Mouse (Mus musculus) E14TG2a.4 (cell line): ENCODE results near the gene Cbll1.
"Not testable (repeated sequence)": the region's sequence is repeated elsewhere in the genome, so short reads cannot be mapped to it uniquely, and the experiment has no call there.

Experiments
- H3K27me3 ChIP-seq: 2 replicates; pipeline ENCODE4 v1.6.1; 2014; ENCODE audit warnings: low read length, control low read depth; ENCODE audit not compliant: insufficient read depth
- H3K36me3 ChIP-seq: 2 replicates; pipeline ENCODE4 v1.6.1; 2014; ENCODE audit warnings: low read length, control low read depth; ENCODE audit not compliant: insufficient read depth
- H3K4me1 ChIP-seq: replicated peaks from 2 replicates; pipeline ENCODE4 v1.6.1; 2014; ENCODE audit warnings: low read depth, low read length, control low read depth
- H3K4me3 ChIP-seq: replicated peaks from 2 replicates; pipeline ENCODE4 v1.5.1; 2014; ENCODE audit warnings: mild to moderate bottlenecking, low read length
- H3K9me3 ChIP-seq: 2 replicates; pipeline ENCODE4 v1.6.1; 2014; ENCODE audit warnings: low read length, control low read depth
- CTCF ChIP-seq: conservative IDR thresholded peaks from 2 replicates; pipeline ENCODE4 v1.5.1; 2014; ENCODE audit warnings: low read length
- NANOG ChIP-seq: IDR thresholded peaks from 2 replicates; pipeline ENCODE4 v1.6.1; 2014; ENCODE audit warnings: borderline replicate concordance, low read length, mixed read lengths
- POU5F1 ChIP-seq: IDR thresholded peaks from 2 replicates; pipeline ENCODE4 v1.6.1; 2014; ENCODE audit warnings: low read length, borderline replicate concordance

The Cbll1 gene

GRCm38 (mm10) chr12:31507718-31508364 is 8.4 kb upstream of the Cbll1 start:
- H3K36me3 ChIP-seq, result no peaks in the 10 kb centered on the region
- no peaks in the 10 kb centered on the region for H3K9me3 ChIP-seq
- no peaks in the 10 kb centered on the region for H3K4me1 ChIP-seq
- no peak overlapping the region for H3K4me3 ChIP-seq
- H3K27me3 ChIP-seq, result peaks cover 4% of the 10 kb centered on the region; the same call in 1 of the 2 replicates
- TF ChIP-seq CTCF, result peak; percentile 53
- TF ChIP-seq NANOG, result no peak

GRCm38 (mm10) chr12:31503211-31503610 is 3.8 kb upstream of the Cbll1 start:
- peak; percentile 53 for TF ChIP-seq CTCF
- no peak for TF ChIP-seq NANOG
- no peak for TF ChIP-seq POU5F1
- Histone ChIP-seq H3K36me3 (no peaks in the 10 kb centered on the region), H3K4me3 (no peak overlapping the region), H3K27me3 (peaks cover 4% of the 10 kb centered on the region; the same call in 1 of the 2 replicates), H3K9me3 (no peaks in the 10 kb centered on the region), H3K4me1 (peaks cover 14% of the 10 kb centered on the region)

- H3K4me3 ChIP-seq, result no peak overlapping the region
- H3K27me3 ChIP-seq, result peaks cover 4% of the 10 kb centered on the region; the same call in 1 of the 2 replicates
- no peak for TF ChIP-seq CTCF
- no peak for TF ChIP-seq POU5F1
- TF ChIP-seq NANOG, result no peak
- peaks cover 3% of the 10 kb centered on the region; the same call in 1 of the 2 replicates for H3K36me3 ChIP-seq
- no peaks in the 10 kb centered on the region for H3K9me3 ChIP-seq
- H3K4me1 ChIP-seq, result peaks cover 25% of the 10 kb centered on the region
Measured at GRCm38 (mm10) chr12:31501266-31501665, 1.9 kb upstream of the Cbll1 start.

GRCm38 (mm10) chr12:31500196-31500595 is 780 bp upstream of the Cbll1 start:
- Histone ChIP-seq H3K9me3 (no peaks in the 10 kb centered on the region), H3K4me3 (peak overlapping the region; percentile 99), H3K4me1 (peaks cover 27% of the 10 kb centered on the region), H3K27me3 (peaks cover 4% of the 10 kb centered on the region; the same call in 1 of the 2 replicates), H3K36me3 (peaks cover 6% of the 10 kb centered on the region; the same call in 1 of the 2 replicates)
- no peak for TF ChIP-seq POU5F1
- TF ChIP-seq CTCF, result no peak
- TF ChIP-seq NANOG, result no peak

GRCm38 (mm10) chr12:31498936-31499313 is 491 bp downstream of the Cbll1 start:
- TF ChIP-seq NANOG (no peak), CTCF (no peak)
- no peaks in the 10 kb centered on the region for H3K9me3 ChIP-seq
- H3K36me3 ChIP-seq, result peaks cover 13% of the 10 kb centered on the region
- peak overlapping the region; percentile 99 for H3K4me3 ChIP-seq
- peaks cover 27% of the 10 kb centered on the region for H3K4me1 ChIP-seq
- no peaks in the 10 kb centered on the region for H3K27me3 ChIP-seq

GRCm38 (mm10) chr12:31486431-31486830 is 13.0 kb downstream of the Cbll1 start:
- no peak overlapping the region for H3K4me3 ChIP-seq
- H3K36me3 ChIP-seq, result peaks cover 52% of the 10 kb centered on the region
- no peaks in the 10 kb centered on the region for H3K27me3 ChIP-seq
- 0 out of 2 replicates have a peak, but pooled peaks cover 2% of the 10 kb centered on the region for H3K4me1 ChIP-seq
- H3K9me3 ChIP-seq, result no peaks in the 10 kb centered on the region
- TF ChIP-seq NANOG (no peak), CTCF (no peak), POU5F1 (no peak)

GRCm38 (mm10) chr12:31478182-31478581 is 21.2 kb downstream of the Cbll1 start:
- H3K4me1 ChIP-seq, H3K27me3 ChIP-seq, H3K9me3 ChIP-seq, H3K4me3 ChIP-seq, H3K36me3 ChIP-seq: not testable (repeated sequence)

GRCm38 (mm10) chr12:31462615-31463014 is 36.8 kb downstream of the Cbll1 start:
- no peaks in the 10 kb centered on the region for H3K4me1 ChIP-seq
- no peaks in the 10 kb centered on the region for H3K9me3 ChIP-seq
- no peak overlapping the region for H3K4me3 ChIP-seq
- no peaks in the 10 kb centered on the region for H3K36me3 ChIP-seq
- no peak for TF ChIP-seq POU5F1
- no peak for TF ChIP-seq CTCF
- TF ChIP-seq NANOG, result no peak
- H3K27me3 ChIP-seq, result no peaks in the 10 kb centered on the region

GRCm38 (mm10) chr12:31461371-31461770 is 38.0 kb downstream of the Cbll1 start:
- no peak for TF ChIP-seq CTCF
- H3K4me1 ChIP-seq, result no peaks in the 10 kb centered on the region
- no peak overlapping the region for H3K4me3 ChIP-seq
- H3K27me3 ChIP-seq, result peaks cover 3% of the 10 kb centered on the region; the same call in 1 of the 2 replicates
- H3K9me3 ChIP-seq, result no peaks in the 10 kb centered on the region
- no peaks in the 10 kb centered on the region for H3K36me3 ChIP-seq
